Mouse (Mus musculus): Measurements from ENCODE around the gene Olfr792. TPM values are rescaled to one million over a fixed set of nuclear protein-coding genes. Genes with fewer than 3 reads are reported as not detected.

Gene Olfr792
- polyA plus RNA-seq (2017; shearing (Covaris generic)), result not detected

GRCm38 (mm10) chr10:129538862-129539261 is at the start of gene Olfr792:
Olfr792 (plus strand) TSS chr10:129539162.

GRCm38 (mm10) chr10:129498192-129498591 is 40.8 kb upstream of the Olfr792 start, which contains the start of gene Olfr790:
Olfr790 (plus strand) TSS chr10:129498492.

GRCm38 (mm10) chr10:129521492-129521891 is 17.5 kb upstream of the Olfr792 start, which contains the start of gene Olfr791:
Olfr791 (plus strand) TSS chr10:129521792.

GRCm38 (mm10) chr10:129567355-129567754 is 28.4 kb downstream of the Olfr792 start, which contains the start of gene Olfr794:
Olfr794 (plus strand) TSS chr10:129567655.

Other genes starting within 250 kb of the Olfr792 start
- not detected for gene Olfr780, start 221.0 kb upstream of the Olfr792 start, polyA plus RNA-seq (2017; shearing (Covaris generic))
- gene Olfr781, start 210.3 kb upstream of the Olfr792 start, polyA plus RNA-seq (2017; shearing (Covaris generic)), result not detected
- not detected for gene Olfr782, start 190.3 kb upstream of the Olfr792 start, polyA plus RNA-seq (2017; shearing (Covaris generic))
- gene Olfr784, start 155.1 kb upstream of the Olfr792 start, polyA plus RNA-seq (2017; shearing (Covaris generic)), result not detected
- not detected for gene Olfr785, start 133.7 kb upstream of the Olfr792 start, polyA plus RNA-seq (2017; shearing (Covaris generic))
- not detected for gene Olfr786, start 111.9 kb upstream of the Olfr792 start, polyA plus RNA-seq (2017; shearing (Covaris generic))
- 0.12 TPM for gene Olfr787, start 77.3 kb upstream of the Olfr792 start, polyA plus RNA-seq (2017; shearing (Covaris generic))
- 0.10 TPM for gene Olfr788, start 68.2 kb upstream of the Olfr792 start, polyA plus RNA-seq (2017; shearing (Covaris generic))
- not detected for gene Olfr789, start 54.4 kb upstream of the Olfr792 start, polyA plus RNA-seq (2017; shearing (Covaris generic))
- gene Olfr790, start 40.7 kb upstream of the Olfr792 start, polyA plus RNA-seq (2017; shearing (Covaris generic)), result not detected
- not detected for gene Olfr791, start 17.4 kb upstream of the Olfr792 start, polyA plus RNA-seq (2017; shearing (Covaris generic))
- gene Olfr794, start 28.5 kb downstream of the Olfr792 start, polyA plus RNA-seq (2017; shearing (Covaris generic)), result not detected
- gene Olfr796, start 73.4 kb downstream of the Olfr792 start, polyA plus RNA-seq (2017; shearing (Covaris generic)), result not detected
- gene Olfr798, start 88.8 kb downstream of the Olfr792 start, polyA plus RNA-seq (2017; shearing (Covaris generic)), result 0.14 TPM
- not detected for gene Olfr799, start 98.3 kb downstream of the Olfr792 start, polyA plus RNA-seq (2017; shearing (Covaris generic))
- gene Olfr800, start 118.5 kb downstream of the Olfr792 start, polyA plus RNA-seq (2017; shearing (Covaris generic)), result not detected
- gene Olfr801, start 134.7 kb downstream of the Olfr792 start, polyA plus RNA-seq (2017; shearing (Covaris generic)), result not detected
- gene Olfr802, start 149.0 kb downstream of the Olfr792 start, polyA plus RNA-seq (2017; shearing (Covaris generic)), result not detected
- gene Olfr803, start 155.1 kb downstream of the Olfr792 start, polyA plus RNA-seq (2017; shearing (Covaris generic)), result not detected
- gene Olfr804, start 164.0 kb downstream of the Olfr792 start, polyA plus RNA-seq (2017; shearing (Covaris generic)), result not detected
- not detected for gene Olfr805, start 190.2 kb downstream of the Olfr792 start, polyA plus RNA-seq (2017; shearing (Covaris generic))
- 0.16 TPM for gene Olfr806, start 202.8 kb downstream of the Olfr792 start, polyA plus RNA-seq (2017; shearing (Covaris generic))
- not detected for gene Olfr807, start 218.6 kb downstream of the Olfr792 start, polyA plus RNA-seq (2017; shearing (Covaris generic))
- not detected for gene Olfr808, start 226.3 kb downstream of the Olfr792 start, polyA plus RNA-seq (2017; shearing (Covaris generic))
- gene Olfr809, start 235.5 kb downstream of the Olfr792 start, polyA plus RNA-seq (2017; shearing (Covaris generic)), result not detected